Mouse (Mus musculus) testis, postnatal 14 days (tissue): ENCODE data around the gene Olfr746.

Experiments used
- DNase-seq: peaks from one replicate; pipeline ENCODE4 v3.0.0; 2021; ENCODE audit warnings: low spot score

Gene Olfr746

GRCm38 (mm10) chr14:50646783-50647182, at the start of gene Olfr746:
Olfr746 (plus strand) TSS chr14:50647083.
- no peak for DNase-seq

GRCm38 (mm10) chr14:50614579-50614978, 32.3 kb upstream of the Olfr746 start, which contains the start of gene Olfr744:
Olfr744 (plus strand) TSS chr14:50614879.
- no peak for DNase-seq

DNA sequence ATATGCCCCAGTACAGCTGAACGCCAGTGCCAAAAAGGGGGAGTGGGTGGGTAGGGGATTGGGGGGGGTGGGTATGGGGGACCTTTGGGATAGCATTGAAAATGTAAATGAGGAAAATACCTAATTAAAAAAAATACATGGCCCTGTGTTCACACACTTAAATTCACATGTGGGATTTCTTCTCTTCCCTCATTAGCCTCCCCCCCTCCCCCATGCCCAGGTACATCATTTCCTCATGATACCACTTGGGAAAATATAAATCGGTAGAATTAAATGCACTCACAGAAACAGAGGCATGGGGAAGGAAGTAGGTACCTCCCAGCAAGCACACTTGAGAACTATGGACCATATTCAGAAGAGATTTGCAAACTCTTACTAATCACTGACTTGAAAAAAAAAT, 7.8 kb upstream of the Olfr746 start, which contains the start of gene Olfr745:
TSS of gene Olfr745 (plus strand) at position 301 of the 400 bp plus-strand sequence.
- DNase-seq, result no peak

GRCm38 (mm10) chr14:50693106-50693505, 46.2 kb downstream of the Olfr746 start, which contains the start of gene Olfr747:
Olfr747 (minus strand) TSS chr14:50693206.
- DNase-seq, result no peak
